Mouse (Mus musculus) limb, embryonic 11.5 days (tissue): ENCODE measurements around the gene Cxcl3. TPM values are rescaled to one million over a fixed set of nuclear protein-coding genes. Genes with fewer than 3 reads are reported as not detected.

Experiments used
- ATAC-seq: fragments of 200-750 bp; cut with Nextera tagmentation; 2 replicates; pipeline ENCODE4 v1.8.0; 2017; ENCODE audit warnings: low read depth; ENCODE audit not compliant: insufficient number of reproducible peaks, low FRiP score, low TSS enrichment
- DNase-seq: peaks from one replicate; pipeline ENCODE4 v3.0.0-alpha.2; 2015; ENCODE audit warnings: low spot score
- H3K27ac ChIP-seq: fragments of 300-500 bp; sonication (generic); replicated peaks from 2 replicates; pipeline ENCODE4 v1.5.1; 2014; ENCODE audit warnings: low read depth, mild to moderate bottlenecking, low read length
- H3K27me3 ChIP-seq: fragments of 300-500 bp; sonication (generic); 2 replicates; pipeline ENCODE4 v1.6.1; 2014; ENCODE audit warnings: mild to moderate bottlenecking, low read length, mixed read lengths; ENCODE audit not compliant: control insufficient read depth, insufficient read depth
- H3K36me3 ChIP-seq: fragments of 300-500 bp; sonication (generic); 2 replicates; pipeline ENCODE4 v1.6.1; 2014; ENCODE audit warnings: mild to moderate bottlenecking, low read length, moderate library complexity, mixed read lengths; ENCODE audit not compliant: control insufficient read depth, insufficient read depth
- H3K4me1 ChIP-seq: fragments of 300-500 bp; sonication (generic); 2 replicates; pipeline ENCODE4 v1.6.1; 2014; ENCODE audit warnings: low read length, mixed read lengths; ENCODE audit not compliant: control insufficient read depth, insufficient read depth
- H3K4me2 ChIP-seq: fragments of 300-500 bp; sonication (generic); 2 replicates; pipeline ENCODE4 v1.6.1; 2014; ENCODE audit warnings: low read depth, mild to moderate bottlenecking, moderate library complexity; ENCODE audit not compliant: severe bottlenecking
- H3K4me3 ChIP-seq: fragments of 300-500 bp; sonication (generic); 2 replicates; pipeline ENCODE4 v1.5.1; 2014; ENCODE audit warnings: low read depth, low read length
- H3K9ac ChIP-seq: fragments of 300-500 bp; sonication (generic); 2 replicates; pipeline ENCODE4 v1.6.1; 2014; ENCODE audit warnings: mild to moderate bottlenecking, low read length
- H3K9me3 ChIP-seq: fragments of 300-500 bp; sonication (generic); 2 replicates; pipeline ENCODE4 v1.6.1; 2016; ENCODE audit warnings: low read length; ENCODE audit not compliant: control insufficient read depth
- WGBS: fragments of 180-500 bp; shearing (Covaris S2); extraction: QIAGEN DNeasy Blood & Tissue Kit; methylation state at CpG from one replicate; pipeline ENCODE4 v1.1.7; 2014; 5-methylcytosine and 5-hydroxymethylcytosine counted together
- microRNA-seq: library from miRNA; unstranded; fragments of <30 nt; microRNA quantifications from one replicate; pipeline ENCODE4, GENCODE M21; 2016
- polyA plus RNA-seq: library from polyadenylated mRNA; unstranded; fragments of >200 nt; fragmentation: Nextera tagmentation; extraction: Ambion mirVana; gene quantifications from 2 replicates; pipeline ENCODE4 v1.2.1, GENCODE M21; 2014

Gene Cxcl3
- polyA plus RNA-seq, 1 experiment from 2014 or later: 0.29 TPM

- WGBS: 84% methylated on average over 3 of the region's 3 CpGs
- Histone ChIP-seq H3K9me3 (no peaks in the 10 kb centered on the region), H3K4me3 (no peak overlapping the region), H3K36me3 (no peaks in the 10 kb centered on the region), H3K27ac (no peak overlapping the region), H3K4me1 (no peaks in the 10 kb centered on the region), H3K27me3 (no peaks in the 10 kb centered on the region), H3K4me2 (no peak overlapping the region), H3K9ac (no peak overlapping the region)
- no peak for DNase-seq
- ATAC-seq: no peak
Measured at GRCm38 (mm10) chr5:90807176-90807950, 21.5 kb downstream of the Cxcl3 start.

- Histone ChIP-seq H3K9ac (no peak overlapping the region), H3K4me1 (no peaks in the 10 kb centered on the region), H3K36me3 (no peaks in the 10 kb centered on the region), H3K4me2 (no peak overlapping the region), H3K4me3 (no peak overlapping the region), H3K27ac (no peak overlapping the region), H3K9me3 (no peaks in the 10 kb centered on the region), H3K27me3 (no peaks in the 10 kb centered on the region)
- DNase-seq: no peak
- peak; percentile 72; the same call in 1 of the 2 replicates for ATAC-seq
Measured at GRCm38 (mm10) chr5:90819756-90820155, 33.9 kb downstream of the Cxcl3 start.

GRCm38 (mm10) chr5:90832145-90832767 lies 46.4 kb downstream of the Cxcl3 start:
- Histone ChIP-seq H3K36me3 (no peaks in the 10 kb centered on the region), H3K9ac (no peak overlapping the region), H3K9me3 (no peaks in the 10 kb centered on the region), H3K27ac (no peak overlapping the region), H3K27me3 (no peaks in the 10 kb centered on the region), H3K4me1 (no peaks in the 10 kb centered on the region), H3K4me2 (no peak overlapping the region), H3K4me3 (no peak overlapping the region)
- ATAC-seq (no peak), DNase-seq (no peak)
- 81% methylated on average over 11 of the region's 11 CpGs for WGBS

- Histone ChIP-seq H3K27ac (no peak overlapping the region), H3K9ac (no peak overlapping the region), H3K4me3 (no peak overlapping the region), H3K4me2 (no peak overlapping the region), H3K9me3 (no peaks in the 10 kb centered on the region), H3K4me1 (no peaks in the 10 kb centered on the region), H3K36me3 (no peaks in the 10 kb centered on the region), H3K27me3 (no peaks in the 10 kb centered on the region)
- 89% methylated on average over 8 of the region's 8 CpGs for WGBS
- ATAC-seq (no peak), DNase-seq (no peak)
Measured at GRCm38 (mm10) chr5:90832768-90833388, 47.0 kb downstream of the Cxcl3 start.

- no peak overlapping the region for H3K4me3 ChIP-seq
- no peak overlapping the region for H3K27ac ChIP-seq
- no peaks in the 10 kb centered on the region for H3K4me1 ChIP-seq
- no peaks in the 10 kb centered on the region for H3K27me3 ChIP-seq
- no peaks in the 10 kb centered on the region for H3K36me3 ChIP-seq
- DNase-seq (no peak), ATAC-seq (no peak)
- H3K9me3 ChIP-seq: no peaks in the 10 kb centered on the region
- 87% methylated on average over 4 of the region's 4 CpGs for WGBS
- no peak overlapping the region for H3K9ac ChIP-seq
- H3K4me2 ChIP-seq: no peak overlapping the region
Measured at GRCm38 (mm10) chr5:90834436-90834835, 48.5 kb downstream of the Cxcl3 start.

- no peak overlapping the region for H3K4me2 ChIP-seq
- no peak overlapping the region for H3K9ac ChIP-seq
- no peaks in the 10 kb centered on the region for H3K36me3 ChIP-seq
- WGBS: 79% methylated on average over 5 of the region's 5 CpGs
- no peaks in the 10 kb centered on the region for H3K4me1 ChIP-seq
- no peak overlapping the region for H3K4me3 ChIP-seq
- H3K27ac ChIP-seq: no peak overlapping the region
- no peaks in the 10 kb centered on the region for H3K27me3 ChIP-seq
- H3K9me3 ChIP-seq: no peaks in the 10 kb centered on the region
- ATAC-seq: no peak
- no peak for DNase-seq
Measured at GRCm38 (mm10) chr5:90838582-90838981, 52.7 kb downstream of the Cxcl3 start.

Small RNA genes lying within 50 kb of the gene (microRNA-seq; reads per million reads assigned to microRNA genes)
- gene Gm24322: not detected

Other genes with a start within 250 kb of the Cxcl3 start
- gene 5830473C10Rik, start 225.0 kb upstream of the Cxcl3 start, polyA plus RNA-seq: not detected in 2 replicates
- gene Rassf6, start 145.4 kb upstream of the Cxcl3 start, polyA plus RNA-seq: 0.73 and 1.1 TPM in 2 replicates
- 0.19 TPM in 1 of 2 replicates, not detected in the other for gene Cxcl5, start 26.7 kb upstream of the Cxcl3 start, polyA plus RNA-seq
- 17.2 and 19.4 TPM in 2 replicates for gene Ppbp, start 17.6 kb upstream of the Cxcl3 start, polyA plus RNA-seq
- 59.8 and 66.0 TPM in 2 replicates for gene Pf4, start 13.7 kb upstream of the Cxcl3 start, polyA plus RNA-seq
- 0.09 TPM in 1 of 2 replicates, not detected in the other for gene Cxcl15, start 8.4 kb downstream of the Cxcl3 start, polyA plus RNA-seq
- gene Cxcl1, start 105.1 kb downstream of the Cxcl3 start, polyA plus RNA-seq: 0.32 and 0.41 TPM in 2 replicates
- gene Cxcl2, start 117.8 kb downstream of the Cxcl3 start, polyA plus RNA-seq: not detected in 2 replicates
- gene Mthfd2l, start 145.0 kb downstream of the Cxcl3 start, polyA plus RNA-seq: 67.5 and 70.0 TPM in 2 replicates
- 0.17 and 0.37 TPM in 2 replicates for gene Epgn, start 241.4 kb downstream of the Cxcl3 start, polyA plus RNA-seq